Mouse (Mus musculus): Measurements from ENCODE around the gene Olfr957. TPM values are rescaled to one million over a fixed set of nuclear protein-coding genes. Genes with fewer than 3 reads are reported as not detected.

Gene Olfr957
- polyA plus RNA-seq (2012; ENCODE audit: insufficient read depth, insufficient read length, missing spikeins): not detected in 2 replicates

GRCm38 (mm10) chr9:39515531-39515930, at the start of gene Olfr957:
Gene Olfr957, minus strand, starts transcription at chr9:39515809.
- Histone ChIP-seq H3K27ac (replicated peaks; ENCODE audit: low read depth, low read length) (no peak within 1 kb of the TSS), H3K4me1 (ENCODE audit: control insufficient read depth, insufficient read depth, insufficient read length, low read length) (no peaks in the 10 kb centered on the region)

DNA sequence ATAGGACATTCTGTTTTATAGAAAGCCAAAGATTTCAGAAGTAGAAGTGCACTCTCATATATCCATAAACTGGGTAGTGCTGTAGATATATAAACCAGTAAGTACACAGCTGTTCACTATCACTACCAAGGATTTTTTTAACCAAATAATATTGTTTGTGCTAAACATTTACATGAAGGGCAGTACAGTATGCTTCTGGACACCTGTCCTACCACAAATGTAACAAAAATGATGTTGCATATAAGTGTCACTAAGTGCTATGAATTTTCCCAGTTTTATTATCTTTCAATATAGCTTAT, 42.7 kb upstream of the Olfr957 start:
- no peak overlapping the region for H3K4me3 ChIP-seq (ENCODE audit: insufficient read depth, low read depth, low read length)
- no peak overlapping the region for H3K27ac ChIP-seq (replicated peaks; ENCODE audit: low read depth, low read length)
- no peaks in the 10 kb centered on the region for H3K4me1 ChIP-seq (ENCODE audit: control insufficient read depth, insufficient read depth, insufficient read length, low read length)

More at GRCm38 (mm10) chr9:39515531-39515930, at the start of gene Olfr957:
- no peak within 1 kb of the TSS for H3K4me3 ChIP-seq (ENCODE audit: insufficient read depth, low read depth, low read length)

DNA sequence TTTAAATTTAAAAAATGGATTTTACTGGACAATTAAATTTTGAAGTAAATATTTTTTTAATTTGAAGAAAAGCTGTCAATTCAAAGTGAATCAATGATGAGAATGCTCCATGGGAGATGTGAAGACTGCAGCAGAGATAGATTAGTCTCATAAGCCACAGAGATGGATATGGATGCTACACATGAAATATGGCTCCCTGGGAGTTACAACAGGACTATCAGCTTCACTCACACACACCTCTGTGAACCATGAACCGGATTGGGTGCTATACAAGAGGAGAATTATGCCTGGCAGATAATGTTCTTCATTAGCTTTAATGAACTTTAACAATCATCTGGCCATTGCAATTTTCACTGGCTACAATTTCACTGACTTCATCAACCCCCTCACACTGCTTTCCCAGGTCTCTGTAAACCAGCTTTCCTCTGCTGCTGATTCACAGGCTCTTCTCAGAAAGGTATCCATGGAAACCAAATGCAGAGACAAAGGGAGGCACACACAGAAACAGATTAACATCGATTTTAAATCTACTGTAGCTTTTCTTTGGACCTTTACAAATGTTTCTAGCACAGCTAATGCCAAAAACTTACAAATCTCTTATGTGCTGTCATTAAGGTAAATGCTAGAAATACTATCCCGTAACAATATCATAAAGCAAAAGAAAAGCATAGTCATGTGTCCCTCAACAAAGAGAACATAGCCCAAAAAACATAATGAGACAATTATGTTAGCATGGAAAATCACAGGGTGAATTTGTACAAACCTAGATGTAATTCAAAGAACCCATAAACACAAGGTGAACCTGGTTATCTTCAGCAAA, 42.1 kb upstream of the Olfr957 start:
- no peak overlapping the region for H3K4me3 ChIP-seq (ENCODE audit: insufficient read depth, low read depth, low read length)
- no peak overlapping the region for H3K27ac ChIP-seq (replicated peaks; ENCODE audit: low read depth, low read length)
- H3K4me1 ChIP-seq (ENCODE audit: control insufficient read depth, insufficient read depth, insufficient read length, low read length): no peaks in the 10 kb centered on the region

DNA sequence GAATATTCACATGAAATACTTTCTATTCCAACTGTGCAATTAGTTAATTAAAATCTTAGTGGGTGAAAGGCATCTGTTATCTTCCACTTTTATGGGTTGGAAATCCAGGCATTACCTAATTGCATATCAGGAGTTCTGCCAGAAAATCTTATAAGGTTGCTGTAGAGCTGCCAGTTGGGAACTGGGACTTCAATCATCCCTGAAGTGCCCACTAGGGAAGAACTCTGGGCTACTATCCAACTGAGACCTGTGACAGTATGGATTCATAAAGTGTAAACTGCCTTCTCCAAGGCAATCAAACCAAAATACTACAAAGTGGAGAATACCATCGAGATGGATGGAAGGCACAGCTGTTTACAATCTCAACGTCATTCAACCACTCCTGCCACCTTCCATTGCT, 38.3 kb upstream of the Olfr957 start, which contains the start of gene Olfr958:
Olfr958 (minus strand) TSS at position 109 of the 400 bp plus-strand sequence.
- Histone ChIP-seq H3K4me1 (ENCODE audit: control insufficient read depth, insufficient read depth, insufficient read length, low read length) (no peaks in the 10 kb centered on the region), H3K27ac (replicated peaks; ENCODE audit: low read depth, low read length) (no peak within 1 kb of the TSS), H3K4me3 (ENCODE audit: insufficient read depth, low read depth, low read length) (no peak within 1 kb of the TSS)

GRCm38 (mm10) chr9:39550806-39551205, 35.2 kb upstream of the Olfr957 start:
- Histone ChIP-seq H3K4me3 (ENCODE audit: insufficient read depth, low read depth, low read length) (no peak overlapping the region), H3K4me1 (ENCODE audit: control insufficient read depth, insufficient read depth, insufficient read length, low read length) (no peaks in the 10 kb centered on the region), H3K27ac (replicated peaks; ENCODE audit: low read depth, low read length) (no peak overlapping the region)

DNA sequence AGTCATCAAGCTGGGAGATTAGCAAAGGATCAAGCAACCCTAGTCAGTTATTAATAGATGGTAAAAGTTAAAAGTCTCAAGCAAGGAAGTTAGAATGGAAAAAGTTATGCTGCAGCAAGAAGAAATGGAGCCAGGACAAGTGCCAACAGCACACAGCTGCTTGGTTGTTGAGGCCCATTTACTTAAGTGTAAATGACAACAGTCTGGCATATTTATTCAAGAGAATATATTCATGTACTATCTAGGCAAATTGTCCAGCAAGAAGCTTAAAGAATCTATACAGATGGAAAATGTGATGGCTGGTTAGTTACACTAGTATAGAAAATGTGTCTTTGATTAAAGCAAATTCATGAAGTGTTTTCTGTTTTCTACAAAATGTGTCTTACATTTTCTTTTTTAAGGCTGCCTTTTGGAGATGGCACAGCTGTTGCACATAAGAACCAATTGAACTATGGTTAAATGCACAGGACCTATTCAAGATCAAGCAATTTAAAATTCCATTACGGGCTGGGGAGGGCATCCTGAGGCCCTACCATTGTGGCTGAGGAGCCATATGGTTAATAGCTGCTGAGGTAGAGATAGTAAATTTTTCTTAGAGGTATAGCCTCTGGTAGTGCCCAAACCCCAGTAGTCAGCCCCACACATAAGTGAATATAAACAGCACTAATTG, 8.1 kb upstream of the Olfr957 start:
- Histone ChIP-seq H3K4me1 (ENCODE audit: control insufficient read depth, insufficient read depth, insufficient read length, low read length) (no peaks in the 10 kb centered on the region), H3K4me3 (ENCODE audit: insufficient read depth, low read depth, low read length) (no peak overlapping the region), H3K27ac (replicated peaks; ENCODE audit: low read depth, low read length) (no peak overlapping the region)

DNA sequence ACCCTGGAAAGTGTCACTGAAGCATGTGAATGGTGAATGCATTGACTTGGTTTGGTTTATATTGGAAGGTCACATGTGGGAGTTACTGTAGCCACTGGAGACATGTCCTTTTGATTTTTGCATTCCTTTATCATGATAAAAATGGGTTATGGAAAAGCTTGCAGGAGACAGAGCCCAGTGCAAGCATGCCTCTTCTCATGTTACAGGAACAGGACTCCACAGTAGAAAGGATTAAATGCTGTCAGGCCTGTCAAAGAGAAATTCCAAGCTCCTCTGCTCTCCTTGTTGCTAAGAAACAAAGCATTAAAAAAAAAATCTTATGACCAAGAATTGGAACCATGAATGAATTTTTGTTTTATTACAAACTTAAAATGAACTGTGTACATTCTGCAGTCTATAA, 3.0 kb upstream of the Olfr957 start:
- no peak overlapping the region for H3K27ac ChIP-seq (replicated peaks; ENCODE audit: low read depth, low read length)
- H3K4me1 ChIP-seq (ENCODE audit: control insufficient read depth, insufficient read depth, insufficient read length, low read length): no peaks in the 10 kb centered on the region

DNA sequence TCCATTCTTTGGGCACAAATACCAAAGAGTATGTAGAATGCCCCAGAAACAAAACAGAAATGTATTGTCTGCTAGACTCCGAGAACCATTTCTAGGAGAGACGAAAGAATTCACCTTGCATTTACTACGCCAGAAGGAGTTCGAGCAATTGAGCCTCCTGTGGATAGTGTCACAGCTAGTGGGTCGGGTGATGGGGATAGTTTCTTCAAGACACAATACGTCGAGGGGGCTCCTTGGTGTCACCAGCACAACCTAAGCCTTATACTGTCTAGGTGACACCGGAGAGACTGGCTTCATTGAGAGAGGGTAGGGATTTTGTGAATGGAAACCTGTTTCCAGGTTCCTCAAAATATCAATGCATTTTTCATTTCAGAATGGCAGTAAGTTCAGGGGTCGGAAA, 6.2 kb downstream of the Olfr957 start:
- H3K4me1 ChIP-seq (ENCODE audit: control insufficient read depth, insufficient read depth, insufficient read length, low read length): no peaks in the 10 kb centered on the region
- no peak overlapping the region for H3K27ac ChIP-seq (replicated peaks; ENCODE audit: low read depth, low read length)
- H3K4me3 ChIP-seq (ENCODE audit: insufficient read depth, low read depth, low read length): no peak overlapping the region

More for the DNA sequence above, 3.0 kb upstream of the Olfr957 start:
- no peak overlapping the region for H3K4me3 ChIP-seq (ENCODE audit: insufficient read depth, low read depth, low read length)

GRCm38 (mm10) chr9:39508998-39509397, 6.6 kb downstream of the Olfr957 start:
- no peak overlapping the region for H3K4me3 ChIP-seq (ENCODE audit: insufficient read depth, low read depth, low read length)
- no peak overlapping the region for H3K27ac ChIP-seq (replicated peaks; ENCODE audit: low read depth, low read length)
- no peaks in the 10 kb centered on the region for H3K4me1 ChIP-seq (ENCODE audit: control insufficient read depth, insufficient read depth, insufficient read length, low read length)

GRCm38 (mm10) chr9:39493895-39494294, 21.7 kb downstream of the Olfr957 start, which contains the start of gene Olfr44:
Gene Olfr44, minus strand, starts transcription at chr9:39493995.
- no peaks in the 10 kb centered on the region for H3K4me1 ChIP-seq (ENCODE audit: control insufficient read depth, insufficient read depth, insufficient read length, low read length)
- H3K4me3 ChIP-seq (ENCODE audit: insufficient read depth, low read depth, low read length): no peak within 1 kb of the TSS

GRCm38 (mm10) chr9:39471844-39472243, 43.8 kb downstream of the Olfr957 start, which contains the start of gene Olfr955:
Gene Olfr955, minus strand, starts transcription at chr9:39471944.
- no peak within 1 kb of the TSS for H3K27ac ChIP-seq (replicated peaks; ENCODE audit: low read depth, low read length)
- H3K4me1 ChIP-seq (ENCODE audit: control insufficient read depth, insufficient read depth, insufficient read length, low read length): no peaks in the 10 kb centered on the region
- no peak within 1 kb of the TSS for H3K4me3 ChIP-seq (ENCODE audit: insufficient read depth, low read depth, low read length)

More at GRCm38 (mm10) chr9:39493895-39494294, 21.7 kb downstream of the Olfr957 start, which contains the start of gene Olfr44:
- no peak within 1 kb of the TSS for H3K27ac ChIP-seq (replicated peaks; ENCODE audit: low read depth, low read length)

Other genes with a start within 250 kb of the Olfr957 start
- not detected in 2 replicates for gene Olfr945, start 239.0 kb downstream of the Olfr957 start, polyA plus RNA-seq (2012; ENCODE audit: insufficient read depth, insufficient read length, missing spikeins)
- not detected in 2 replicates for gene Olfr948, start 189.8 kb downstream of the Olfr957 start, polyA plus RNA-seq (2012; ENCODE audit: insufficient read depth, insufficient read length, missing spikeins)
- not detected in 2 replicates for gene Olfr951, start 128.4 kb downstream of the Olfr957 start, polyA plus RNA-seq (2012; ENCODE audit: insufficient read depth, insufficient read length, missing spikeins)
- gene Olfr952, start 88.7 kb downstream of the Olfr957 start, polyA plus RNA-seq (2012; ENCODE audit: insufficient read depth, insufficient read length, missing spikeins): not detected in 2 replicates
- not detected in 2 replicates for gene Olfr954, start 59.1 kb downstream of the Olfr957 start, polyA plus RNA-seq (2012; ENCODE audit: insufficient read depth, insufficient read length, missing spikeins)
- not detected in 2 replicates for gene Olfr955, start 43.9 kb downstream of the Olfr957 start, polyA plus RNA-seq (2012; ENCODE audit: insufficient read depth, insufficient read length, missing spikeins)
- gene Olfr44, start 21.8 kb downstream of the Olfr957 start, polyA plus RNA-seq (2012; ENCODE audit: insufficient read depth, insufficient read length, missing spikeins): not detected in 2 replicates
- gene Olfr958, start 38.2 kb upstream of the Olfr957 start, polyA plus RNA-seq (2012; ENCODE audit: insufficient read depth, insufficient read length, missing spikeins): not detected in 2 replicates
- gene Olfr959, start 59.8 kb upstream of the Olfr957 start, polyA plus RNA-seq (2012; ENCODE audit: insufficient read depth, insufficient read length, missing spikeins): not detected in 2 replicates
- not detected in 2 replicates for gene AW551984, start 88.6 kb upstream of the Olfr957 start, polyA plus RNA-seq (2012; ENCODE audit: insufficient read depth, insufficient read length, missing spikeins)
- gene Olfr148, start 94.8 kb upstream of the Olfr957 start, polyA plus RNA-seq (2012; ENCODE audit: insufficient read depth, insufficient read length, missing spikeins): not detected in 2 replicates
- not detected in 2 replicates for gene Olfr960, start 105.6 kb upstream of the Olfr957 start, polyA plus RNA-seq (2012; ENCODE audit: insufficient read depth, insufficient read length, missing spikeins)
- gene Olfr961, start 129.3 kb upstream of the Olfr957 start, polyA plus RNA-seq (2012; ENCODE audit: insufficient read depth, insufficient read length, missing spikeins): not detected in 2 replicates
- not detected in 2 replicates for gene Olfr963, start 151.4 kb upstream of the Olfr957 start, polyA plus RNA-seq (2012; ENCODE audit: insufficient read depth, insufficient read length, missing spikeins)
- not detected in 2 replicates for gene Olfr149, start 191.3 kb upstream of the Olfr957 start, polyA plus RNA-seq (2012; ENCODE audit: insufficient read depth, insufficient read length, missing spikeins)
- gene Olfr965, start 195.5 kb upstream of the Olfr957 start, polyA plus RNA-seq (2012; ENCODE audit: insufficient read depth, insufficient read length, missing spikeins): not detected in 2 replicates
- not detected in 2 replicates for gene Olfr150, start 215.2 kb upstream of the Olfr957 start, polyA plus RNA-seq (2012; ENCODE audit: insufficient read depth, insufficient read length, missing spikeins)
- not detected in 2 replicates for gene Olfr967, start 230.4 kb upstream of the Olfr957 start, polyA plus RNA-seq (2012; ENCODE audit: insufficient read depth, insufficient read length, missing spikeins)